Mouse (Mus musculus) embryonic facial prominence, embryonic 14.5 days (tissue): ENCODE results near the gene Lonp2. TPM values are rescaled to one million over a fixed set of nuclear protein-coding genes. Genes with fewer than 3 reads are reported as not detected.

Experiments used
- ATAC-seq: fragments of 200-750 bp; cut with Nextera tagmentation; 2 replicates; pipeline ENCODE4 v1.8.0; 2017; ENCODE audit warnings: low read depth, moderate number of reproducible peaks, moderate TSS enrichment
- DNase-seq: peaks from one replicate; pipeline ENCODE4 v3.0.0-alpha.2; 2015; ENCODE audit warnings: low spot score
- H3K27ac ChIP-seq: fragments of 300-500 bp; sonication (generic); replicated peaks from 2 replicates; pipeline ENCODE4 v1.5.1; 2014; ENCODE audit warnings: low read depth, mild to moderate bottlenecking, low read length, moderate library complexity
- H3K27me3 ChIP-seq: fragments of 300-500 bp; sonication (generic); replicated peaks from 2 replicates; pipeline ENCODE4 v1.6.1; 2014; ENCODE audit warnings: low read length; ENCODE audit not compliant: control insufficient read depth, insufficient read depth
- H3K36me3 ChIP-seq: fragments of 300-500 bp; sonication (generic); 2 replicates; pipeline ENCODE4 v1.6.1; 2014; ENCODE audit warnings: low read length, mixed read lengths; ENCODE audit not compliant: control insufficient read depth, insufficient read depth
- H3K4me1 ChIP-seq: fragments of 300-500 bp; sonication (generic); 2 replicates; pipeline ENCODE4 v1.6.1; 2014; ENCODE audit warnings: antibody characterized with exemption, low read length; ENCODE audit not compliant: control insufficient read depth, insufficient read depth
- H3K4me2 ChIP-seq: fragments of 300-500 bp; sonication (generic); 2 replicates; pipeline ENCODE4 v1.6.1; 2014; ENCODE audit warnings: low read depth, mild to moderate bottlenecking, low read length, moderate library complexity, mixed read lengths
- H3K4me3 ChIP-seq: fragments of 300-500 bp; sonication (generic); 2 replicates; pipeline ENCODE4 v1.5.1; 2014; ENCODE audit warnings: low read depth, mild to moderate bottlenecking, low read length
- H3K9ac ChIP-seq: fragments of 300-500 bp; sonication (generic); 2 replicates; pipeline ENCODE4 v1.6.1; 2014; ENCODE audit warnings: low read depth, mild to moderate bottlenecking, low read length, moderate library complexity, mixed read lengths
- H3K9me3 ChIP-seq: fragments of 300-500 bp; sonication (generic); 2 replicates; pipeline ENCODE4 v1.6.1; 2016; ENCODE audit warnings: low read length; ENCODE audit not compliant: control insufficient read depth
- WGBS: fragments of 180-500 bp; shearing (Covaris S2); extraction: QIAGEN DNeasy Blood & Tissue Kit; methylation state at CpG from one replicate; pipeline ENCODE4 v1.1.7; 2014; 5-methylcytosine and 5-hydroxymethylcytosine counted together
- polyA plus RNA-seq: library from polyadenylated mRNA; unstranded; fragments of >200 nt; fragmentation: Nextera tagmentation; extraction: Ambion mirVana; gene quantifications from 2 replicates; pipeline ENCODE4 v1.2.1, GENCODE M21; 2014

The Lonp2 gene
- polyA plus RNA-seq, 1 experiment from 2014 or later = 55.7 TPM

GRCm38 (mm10) chr8:86728224-86728950, 104.5 kb downstream of the Lonp2 start:
- Histone ChIP-seq H3K27me3 (no peaks in the 10 kb centered on the region), H3K4me2 (no peak overlapping the region), H3K36me3 (peaks cover 8% of the 10 kb centered on the region; the same call in 1 of the 2 replicates), H3K4me3 (no peak overlapping the region), H3K4me1 (peaks cover 18% of the 10 kb centered on the region), H3K9me3 (no peaks in the 10 kb centered on the region), H3K9ac (no peak overlapping the region), H3K27ac (no peak overlapping the region; the same call in 1 of the 2 replicates)
- ATAC-seq (peak; percentile 50; the same call in 1 of the 2 replicates), DNase-seq (peak; percentile 38)
- WGBS = 61% methylated on average over 19 of the region's 19 CpGs

GRCm38 (mm10) chr8:86730303-86730702, 106.5 kb downstream of the Lonp2 start:
- WGBS = 40% methylated on average over 3 of the region's 3 CpGs

GRCm38 (mm10) chr8:86730860-86731259, 107.0 kb downstream of the Lonp2 start:
- no peak overlapping the region for H3K4me3 ChIP-seq
- no peak overlapping the region for H3K4me2 ChIP-seq
- H3K9me3 ChIP-seq = no peaks in the 10 kb centered on the region
- H3K4me1 ChIP-seq = peaks cover 23% of the 10 kb centered on the region
- DNase-seq (no peak), ATAC-seq (no peak)
- no peaks in the 10 kb centered on the region for H3K27me3 ChIP-seq
- 92% methylated on average over 1 of the region's 1 CpGs for WGBS
- no peak overlapping the region for H3K9ac ChIP-seq
- H3K36me3 ChIP-seq = peaks cover 7% of the 10 kb centered on the region; the same call in 1 of the 2 replicates
- H3K27ac ChIP-seq = no peak overlapping the region

More at GRCm38 (mm10) chr8:86730303-86730702, 106.5 kb downstream of the Lonp2 start:
- Histone ChIP-seq H3K27me3 (no peaks in the 10 kb centered on the region), H3K27ac (no peak overlapping the region), H3K36me3 (peaks cover 7% of the 10 kb centered on the region; the same call in 1 of the 2 replicates), H3K9ac (no peak overlapping the region), H3K4me3 (no peak overlapping the region), H3K4me2 (no peak overlapping the region), H3K4me1 (peaks cover 19% of the 10 kb centered on the region), H3K9me3 (no peaks in the 10 kb centered on the region)
- DNase-seq (no peak), ATAC-seq (no peak)

GRCm38 (mm10) chr8:86734171-86734570, 110.3 kb downstream of the Lonp2 start:
- Histone ChIP-seq H3K27me3 (no peaks in the 10 kb centered on the region), H3K9ac (no peak overlapping the region), H3K4me3 (no peak overlapping the region), H3K36me3 (no peaks in the 10 kb centered on the region), H3K4me2 (no peak overlapping the region), H3K4me1 (peaks cover 16% of the 10 kb centered on the region; the same call in 1 of the 2 replicates), H3K27ac (no peak overlapping the region), H3K9me3 (no peaks in the 10 kb centered on the region)
- 82% methylated on average over 4 of the region's 4 CpGs for WGBS
- ATAC-seq (no peak), DNase-seq (no peak)

GRCm38 (mm10) chr8:86734954-86735353, 111.1 kb downstream of the Lonp2 start:
- no peak for DNase-seq
- no peak for ATAC-seq
- H3K4me1 ChIP-seq = peaks cover 16% of the 10 kb centered on the region; the same call in 1 of the 2 replicates
- H3K4me3 ChIP-seq = no peak overlapping the region
- no peak overlapping the region for H3K9ac ChIP-seq
- no peaks in the 10 kb centered on the region for H3K9me3 ChIP-seq
- H3K36me3 ChIP-seq = no peaks in the 10 kb centered on the region
- H3K27me3 ChIP-seq = no peaks in the 10 kb centered on the region
- no peak overlapping the region for H3K27ac ChIP-seq
- 77% methylated on average over 1 of the region's 1 CpGs for WGBS
- no peak overlapping the region for H3K4me2 ChIP-seq

GRCm38 (mm10) chr8:86735446-86736111, 111.7 kb downstream of the Lonp2 start:
- no peaks in the 10 kb centered on the region for H3K27me3 ChIP-seq
- WGBS = 33% methylated on average over 3 of the region's 3 CpGs
- H3K4me3 ChIP-seq = no peak overlapping the region
- no peak for DNase-seq
- H3K4me2 ChIP-seq = no peak overlapping the region
- H3K9ac ChIP-seq = no peak overlapping the region
- no peak overlapping the region for H3K27ac ChIP-seq
- no peak for ATAC-seq
- no peaks in the 10 kb centered on the region for H3K36me3 ChIP-seq
- no peaks in the 10 kb centered on the region for H3K9me3 ChIP-seq
- H3K4me1 ChIP-seq = peaks cover 11% of the 10 kb centered on the region; the same call in 1 of the 2 replicates

- Histone ChIP-seq H3K4me1 (peaks cover 8% of the 10 kb centered on the region), H3K27me3 (no peaks in the 10 kb centered on the region), H3K27ac (no peak overlapping the region), H3K36me3 (no peaks in the 10 kb centered on the region), H3K9me3 (no peaks in the 10 kb centered on the region), H3K9ac (no peak overlapping the region), H3K4me3 (no peak overlapping the region), H3K4me2 (no peak overlapping the region)
- no peak for ATAC-seq
- no peak for DNase-seq
Observed at GRCm38 (mm10) chr8:86740899-86741298, 117.1 kb downstream of the Lonp2 start.

GRCm38 (mm10) chr8:86741627-86742026, 117.8 kb downstream of the Lonp2 start:
- H3K4me2 ChIP-seq = no peak overlapping the region
- no peak overlapping the region for H3K27ac ChIP-seq
- no peaks in the 10 kb centered on the region for H3K9me3 ChIP-seq
- no peaks in the 10 kb centered on the region for H3K36me3 ChIP-seq
- no peak overlapping the region for H3K9ac ChIP-seq
- H3K4me1 ChIP-seq = peaks cover 9% of the 10 kb centered on the region
- no peaks in the 10 kb centered on the region for H3K27me3 ChIP-seq
- no peak overlapping the region for H3K4me3 ChIP-seq
- ATAC-seq (no peak), DNase-seq (no peak)
